Mouse (Mus musculus) left cerebral cortex, postnatal 4 days (tissue): ENCODE data around the gene Ankrd13d. TPM values are rescaled to one million over a fixed set of nuclear protein-coding genes. Genes with fewer than 3 reads are reported as not detected.

Source experiments
- DNase-seq: peaks from one replicate; pipeline ENCODE4 v3.0.0-alpha.2; 2022
- intact Hi-C: fragments of 180-260 bp; cut with DNase I; formaldehyde crosslinking; loops from one replicate; pipeline ENCODE4 v1.15.1; 2025
- microRNA-seq: library from miRNA; unstranded; fragments of <30 nt; microRNA quantifications from one replicate; pipeline ENCODE4 v1.2.0, GENCODE M21; 2022
- total RNA-seq, 2 experiments: library from RNA; stranded (reverse); gene quantifications; 2 replicates each; pipeline ENCODE4 v1.2.3; 2021

The Ankrd13d gene
- total RNA-seq, 2 experiments from 2014 or later: 98.4 to 99.3 TPM

DNA sequence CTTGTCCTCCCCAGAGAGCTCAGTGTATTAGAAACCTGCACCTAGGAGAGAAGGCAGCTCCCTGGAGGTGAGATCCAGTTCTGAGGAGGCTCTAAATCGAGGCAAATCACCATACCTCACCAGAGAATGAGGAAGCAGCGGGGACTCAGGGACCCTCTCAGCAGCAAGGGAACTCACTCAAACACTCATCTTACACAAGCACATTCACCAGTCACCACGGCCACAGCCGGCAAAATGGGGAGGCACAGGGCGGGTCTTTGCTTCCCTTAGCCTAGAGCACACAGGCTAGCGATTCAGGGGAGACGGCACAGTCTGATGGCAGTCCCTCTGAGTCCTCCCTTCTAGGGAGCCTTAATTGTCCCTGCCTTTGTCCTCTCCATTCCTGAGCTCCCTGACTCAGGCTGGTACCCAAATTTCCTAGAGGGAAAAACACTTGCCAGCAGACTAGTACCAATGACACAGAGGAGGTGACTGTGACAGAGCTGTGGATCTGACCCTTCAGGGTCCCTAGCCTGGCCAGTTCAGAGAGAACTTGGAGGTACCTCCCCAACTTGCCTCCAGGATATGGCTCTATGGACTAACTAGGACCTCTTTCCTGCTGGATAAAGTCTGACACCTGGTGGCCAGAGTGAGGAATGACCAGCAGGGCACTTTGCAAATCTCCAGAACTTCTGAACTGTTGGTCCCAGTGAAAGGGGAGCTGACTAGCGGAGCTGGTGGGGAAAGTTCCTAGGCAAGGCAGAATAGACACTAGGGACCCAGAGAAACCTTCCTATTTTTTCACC lies 54.9 kb downstream of the Ankrd13d start:
- intact Hi-C loops: no loop called here
- DNase-seq: peak; percentile 61

- intact Hi-C loops: no loop called here
- no peak for DNase-seq
Measured at GRCm38 (mm10) chr19:4227446-4227845, 55.5 kb downstream of the Ankrd13d start.

- DNase-seq: no peak
- intact Hi-C loops: no loop called here
Measured at GRCm38 (mm10) chr19:4226779-4227178, 56.2 kb downstream of the Ankrd13d start.

- peak; percentile 33 for DNase-seq
- intact Hi-C loops: no loop called here
Measured at GRCm38 (mm10) chr19:4222165-4222564, 60.8 kb downstream of the Ankrd13d start.

DNA sequence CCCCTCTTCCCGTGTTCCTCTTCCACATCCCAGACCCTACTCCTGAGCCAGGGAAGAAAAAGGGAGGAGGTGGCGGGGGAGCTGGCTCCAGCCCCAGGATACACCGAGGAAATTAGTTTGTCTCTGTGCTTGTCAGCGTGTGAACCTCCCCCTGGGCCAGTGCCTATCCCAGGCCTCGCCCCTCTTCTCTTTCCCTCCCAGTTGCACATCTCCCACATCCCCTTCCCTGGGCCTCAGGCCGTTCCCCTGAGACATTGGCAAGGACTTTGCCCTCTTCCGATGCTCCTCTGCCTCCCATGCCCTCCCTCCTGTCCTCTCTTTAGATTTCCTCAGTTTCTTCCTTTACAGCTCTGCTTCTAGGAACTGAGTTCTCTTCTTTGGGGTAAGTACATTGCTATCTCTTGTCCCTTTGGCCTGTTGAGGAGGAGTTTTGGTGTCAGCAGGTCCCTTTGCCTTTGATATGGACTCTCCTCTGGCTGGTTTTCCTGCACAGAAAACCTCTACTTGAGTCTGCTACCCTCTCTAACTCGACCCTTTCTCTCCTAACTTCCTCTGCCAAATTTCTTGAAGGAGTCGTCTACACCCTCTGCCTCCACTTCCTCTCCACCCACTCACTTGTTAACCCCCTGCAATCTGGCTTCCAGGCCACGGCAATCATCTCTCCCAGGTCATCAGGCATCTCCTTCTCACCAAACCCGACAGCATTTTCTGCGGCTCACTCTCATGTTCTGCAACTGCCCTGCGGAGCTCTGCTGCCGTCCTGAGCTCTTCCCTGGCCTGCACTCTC lies 61.8 kb downstream of the Ankrd13d start:
- DNase-seq: no peak
- intact Hi-C loops: no loop called here

DNA sequence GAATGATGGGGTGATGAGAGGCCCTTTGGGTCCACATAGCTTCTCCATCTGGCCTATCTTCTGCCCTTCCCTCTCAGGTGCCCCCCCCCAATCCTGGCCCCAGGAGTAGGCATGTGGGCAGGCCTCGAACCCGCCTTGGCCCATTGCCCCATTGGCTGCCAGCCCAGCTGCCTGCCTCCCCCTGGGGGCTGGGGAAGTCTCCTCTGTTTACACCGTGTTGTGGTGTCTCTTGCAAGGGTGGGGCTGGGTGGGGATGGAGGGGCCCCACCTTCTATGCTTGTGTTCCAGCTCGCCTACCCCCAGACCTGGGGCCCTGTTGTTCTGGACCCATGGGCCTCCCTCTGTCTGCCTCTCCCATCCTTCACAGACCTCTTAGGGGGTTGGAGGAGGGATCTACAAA lies 62.5 kb downstream of the Ankrd13d start:
- DNase-seq: peak; percentile 68
- intact Hi-C loops: no loop called here

Small RNA genes lying within 50 kb of the gene (microRNA-seq; reads per million reads assigned to microRNA genes)
- gene Mir6985: 4.8 reads per million, percentile 11 among the genes with 10 or more reads in this experiment

Other genes with a start within 250 kb of the Ankrd13d start
- 100 to 1,000 TPM; 288 to 297 TPM for gene Gstp1, start 245.2 kb downstream of the Ankrd13d start, total RNA-seq
- gene Gstp2, start 237.1 kb downstream of the Ankrd13d start, total RNA-seq: 10 to 100 TPM; 27.2 to 31.6 TPM
- gene Gstp3, start 223.6 kb downstream of the Ankrd13d start, total RNA-seq: not detected
- not detected for gene Cabp2, start 201.6 kb downstream of the Ankrd13d start, total RNA-seq
- 10 to 100 TPM; 27.5 to 28.3 TPM for gene Cdk2ap2, start 186.0 kb downstream of the Ankrd13d start, total RNA-seq
- gene Pitpnm1, start 183.1 kb downstream of the Ankrd13d start, total RNA-seq: 100 to 1,000 TPM; 185 to 187 TPM
- gene Aip, start 157.3 kb downstream of the Ankrd13d start, total RNA-seq: 10 to 100 TPM; 54.8 to 64.8 TPM
- gene Gpr152, start 143.3 kb downstream of the Ankrd13d start, total RNA-seq: not detected
- gene Cabp4, start 139.1 kb downstream of the Ankrd13d start, total RNA-seq: not detected
- 100 to 1,000 TPM in 1 of 2 experiments, 10 to 100 TPM in 1; 92.6 to 107 TPM for gene Coro1b, start 134.5 kb downstream of the Ankrd13d start, total RNA-seq
- 1 to 10 TPM; 1.2 to 1.6 TPM for gene Ptprcap, start 129.5 kb downstream of the Ankrd13d start, total RNA-seq
- gene Rps6kb2, start 119.8 kb downstream of the Ankrd13d start, total RNA-seq: 10 to 100 TPM; 38.1 to 39.2 TPM
- 1 to 10 TPM; 2.4 to 3.1 TPM for gene Carns1, start 107.7 kb downstream of the Ankrd13d start, total RNA-seq
- 1 to 10 TPM; 2.1 to 2.4 TPM for gene Tbc1d10c, start 91.9 kb downstream of the Ankrd13d start, total RNA-seq
- gene Ppp1ca, start 91.1 kb downstream of the Ankrd13d start, total RNA-seq: 100 to 1,000 TPM; 318 to 333 TPM
- 10 to 100 TPM in 1 of 2 experiments, 1 to 10 TPM in 1; 9.8 to 10.6 TPM for gene Rad9a, start 81.5 kb downstream of the Ankrd13d start, total RNA-seq
- 1 to 10 TPM; 1.2 to 1.3 TPM for gene Clcf1, start 68.9 kb downstream of the Ankrd13d start, total RNA-seq
- not detected for gene AC109138.7, start 68.8 kb downstream of the Ankrd13d start, total RNA-seq
- 10 to 100 TPM; 11.3 to 11.9 TPM for gene Pold4, start 51.2 kb downstream of the Ankrd13d start, total RNA-seq
- gene Ssh3, start 14.0 kb downstream of the Ankrd13d start, total RNA-seq: 10 to 100 TPM; 71.0 to 74.6 TPM
- 100 to 1,000 TPM; 143 to 167 TPM for gene Grk2, start 23.1 kb upstream of the Ankrd13d start, total RNA-seq
- gene Kdm2a, start 115.1 kb upstream of the Ankrd13d start, total RNA-seq: 10 to 100 TPM; 71.2 to 80.9 TPM
- 1 to 10 TPM; 1.1 to 2.0 TPM for gene Rhod, start 156.3 kb upstream of the Ankrd13d start, total RNA-seq
- gene Syt12, start 194.3 kb upstream of the Ankrd13d start, total RNA-seq: 1 to 10 TPM; 4.4 to 5.3 TPM
- gene 2010003K11Rik, start 215.4 kb upstream of the Ankrd13d start, total RNA-seq: not detected
- 10 to 100 TPM; 42.6 to 44.2 TPM for gene Pcx, start 227.3 kb upstream of the Ankrd13d start, total RNA-seq